Mouse (Mus musculus) right cerebral cortex, adult 18-20 months (tissue): Measurements from ENCODE around the gene Pvrig.
"Not testable (repeated sequence)": the region's sequence is repeated elsewhere in the genome, so short reads cannot be mapped to it uniquely, and the experiment has no call there.

Source experiments
- DNase-seq: peaks from one replicate; pipeline ENCODE4 v3.0.0; 2022; ENCODE audit warnings: mixed read lengths

The Pvrig gene

GRCm38 (mm10) chr5:138341661-138342060 lies at the start of gene Pvrig:
Gene Pvrig (plus strand): TSS chr5:138341961.
- DNase-seq, result no peak

- no peak for DNase-seq
These were observed 47.6 kb upstream of the Pvrig start for GRCm38 (mm10) chr5:138294158-138294557.

GRCm38 (mm10) chr5:138299613-138300012 lies 42.1 kb upstream of the Pvrig start:
- DNase-seq, result no peak

- no peak for DNase-seq
These were observed 29.0 kb upstream of the Pvrig start for GRCm38 (mm10) chr5:138312795-138313194.

GRCm38 (mm10) chr5:138343216-138343615 lies 1.5 kb downstream of the Pvrig start:
- no peak for DNase-seq

- not testable (repeated sequence) for DNase-seq
These were observed 21.4 kb downstream of the Pvrig start for GRCm38 (mm10) chr5:138363208-138363607.

GRCm38 (mm10) chr5:138365347-138365746 lies 23.6 kb downstream of the Pvrig start:
- DNase-seq, result not testable (repeated sequence)
